Mouse (Mus musculus) left cerebral cortex, postnatal 36 days (tissue): ENCODE measurements at regions not wholly inside any gene's neighbourhood (a gene's known extent, or its start where the extent isn't known, plus 50 kb on each side); places are given as distances from the start of the nearest gene placed in this dataset.
A peak's percentile ranks its signal among the peaks of the same experiment; 100 is the strongest.

Experiments
- DNase-seq, 2 experiments: peaks; one replicate each; pipeline ENCODE4 v3.0.0; 2021 to 2022; ENCODE audit warnings: low spot score in 2 of 2, mixed read lengths in 1 of 2
- intact Hi-C: fragments of 180-260 bp; cut with DNase I; formaldehyde crosslinking; loops from one replicate; pipeline ENCODE4 v1.15.1; 2025

DNA sequence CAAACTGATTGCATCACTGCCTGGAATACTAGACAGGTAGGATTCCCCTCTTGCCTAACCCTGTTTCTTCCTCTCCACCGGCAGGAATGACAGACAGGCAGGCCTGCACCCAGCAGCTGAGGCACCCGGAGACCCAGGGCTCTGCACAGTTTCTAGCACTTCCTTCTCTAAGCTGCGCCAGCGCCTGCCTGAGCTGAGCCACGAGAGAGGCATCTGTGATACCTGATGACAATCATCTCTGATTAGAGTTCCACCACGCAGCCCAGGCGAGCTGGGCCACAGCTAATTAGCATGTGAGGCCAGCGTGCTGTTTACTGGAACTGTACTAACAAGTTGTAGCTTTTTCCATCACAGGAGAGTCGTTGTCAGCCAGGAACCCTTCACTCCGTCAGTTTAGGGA, 296.3 kb upstream of the Atp5g3 start:
- DNase-seq = no peak
- intact Hi-C loops = no loop called here

DNA sequence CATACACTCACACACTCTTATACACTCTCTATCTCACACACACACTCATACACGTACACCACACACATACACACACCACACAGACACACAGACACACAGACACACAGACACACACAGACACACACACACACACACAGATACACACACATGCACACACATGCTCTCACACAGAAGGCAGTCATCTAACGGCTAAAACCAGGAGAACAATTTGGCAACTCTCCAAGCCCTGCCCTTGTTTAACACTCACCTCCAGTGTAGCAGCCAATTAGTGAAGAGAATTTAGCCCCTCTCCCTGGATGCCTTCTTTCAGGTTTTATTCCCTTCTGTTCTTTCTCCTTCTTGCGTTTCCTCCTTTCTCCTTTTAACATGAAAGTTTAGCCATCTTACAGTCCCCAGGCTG, 291.6 kb upstream of the Atp5g3 start:
- no peak for DNase-seq
- intact Hi-C loops = no loop called here

DNA sequence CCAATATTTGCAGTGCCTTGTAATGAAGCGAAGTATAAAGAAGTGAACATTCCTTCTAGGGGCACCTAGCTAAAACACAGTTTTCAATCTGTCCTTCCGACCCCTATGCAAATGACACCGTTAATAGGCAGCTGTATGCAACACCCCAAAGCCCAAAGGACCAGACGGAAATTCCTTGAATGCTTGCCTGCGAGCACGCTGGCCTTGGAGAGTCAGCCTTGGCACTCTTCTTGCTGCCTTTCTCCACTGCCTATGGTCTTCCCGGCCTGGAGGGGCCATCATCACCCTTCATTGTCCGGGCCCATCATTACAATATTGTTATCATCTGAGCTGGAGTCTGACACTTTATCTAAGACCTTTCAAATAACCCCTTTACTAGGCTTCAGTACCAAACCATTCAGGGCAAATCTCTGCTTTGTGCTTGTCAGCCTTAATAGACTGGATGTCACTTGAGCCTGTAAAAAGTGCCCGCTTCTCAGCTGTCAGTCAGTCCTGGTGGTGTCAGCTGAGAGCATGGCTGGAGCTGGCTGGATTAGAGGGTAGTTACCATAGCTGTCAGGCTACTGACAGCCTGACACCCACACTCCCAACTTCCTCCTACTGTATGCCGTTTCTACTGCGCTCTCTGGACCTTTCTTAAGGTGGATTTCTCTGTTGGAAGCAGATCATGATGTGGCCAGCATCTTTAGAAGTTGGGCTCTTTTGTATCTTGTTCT, 290.6 kb upstream of the Atp5g3 start:
- intact Hi-C loops = no loop called here
- no peak for DNase-seq

DNA sequence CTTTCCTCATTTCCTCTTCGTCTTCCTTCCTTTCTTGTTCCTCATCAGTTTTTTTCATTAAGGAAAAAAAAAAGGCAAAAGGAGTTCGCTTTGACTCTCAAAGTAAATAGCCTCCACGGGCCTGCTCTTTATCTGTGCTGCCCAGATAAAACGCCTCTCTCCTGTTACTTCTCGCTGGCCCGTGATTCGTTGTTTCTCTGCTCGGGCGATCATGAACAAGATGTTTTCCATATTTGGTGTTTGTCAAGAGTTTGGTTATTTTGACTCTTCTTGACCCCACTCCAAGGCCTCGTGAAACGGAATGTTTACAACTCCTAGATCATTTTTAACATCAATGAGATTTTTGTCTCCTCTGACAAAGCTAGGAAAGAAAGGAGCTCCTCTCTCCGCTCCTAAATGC, 288.4 kb upstream of the Atp5g3 start:
- no peak for DNase-seq
- intact Hi-C loops = no loop called here

DNA sequence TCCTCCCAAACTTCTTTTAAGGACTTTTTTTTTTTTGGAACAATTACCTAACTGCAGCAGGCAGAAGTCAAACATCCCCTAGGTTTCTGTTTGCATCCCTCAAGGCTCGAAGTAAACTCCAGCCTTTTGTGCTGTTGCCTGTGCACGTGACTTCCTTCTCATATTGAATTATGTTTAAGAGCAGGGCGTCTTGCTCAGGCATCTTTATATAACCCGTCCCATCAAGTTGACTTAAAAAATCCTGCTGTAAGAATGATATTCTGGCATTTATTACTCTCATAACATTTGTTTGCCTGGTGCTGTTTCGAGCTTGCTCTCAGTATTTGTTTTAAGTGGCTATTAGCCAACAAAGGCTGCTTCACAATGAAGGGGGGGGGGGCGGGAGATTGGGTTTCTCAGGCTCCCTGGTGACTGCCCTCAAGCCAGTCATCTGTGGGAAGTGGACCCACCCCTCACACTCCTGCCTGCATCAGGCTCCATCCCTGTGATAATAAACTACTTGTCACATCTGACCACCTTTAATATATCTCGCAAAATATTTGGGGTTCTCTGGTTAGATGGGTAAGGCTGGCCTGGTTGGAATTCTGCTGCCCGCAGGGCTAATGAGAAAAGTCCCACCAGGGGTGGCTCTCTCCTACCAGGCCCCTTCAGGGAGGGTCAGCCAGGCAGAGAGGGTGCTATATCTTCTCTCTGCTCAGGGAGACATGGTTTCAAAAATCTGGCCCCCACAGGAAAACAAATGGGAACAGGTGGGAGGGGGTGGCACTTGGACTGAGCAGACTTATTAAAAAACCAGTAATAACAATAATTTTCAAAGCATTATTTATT, 277.1 kb upstream of the Atp5g3 start:
- no peak for DNase-seq

DNA sequence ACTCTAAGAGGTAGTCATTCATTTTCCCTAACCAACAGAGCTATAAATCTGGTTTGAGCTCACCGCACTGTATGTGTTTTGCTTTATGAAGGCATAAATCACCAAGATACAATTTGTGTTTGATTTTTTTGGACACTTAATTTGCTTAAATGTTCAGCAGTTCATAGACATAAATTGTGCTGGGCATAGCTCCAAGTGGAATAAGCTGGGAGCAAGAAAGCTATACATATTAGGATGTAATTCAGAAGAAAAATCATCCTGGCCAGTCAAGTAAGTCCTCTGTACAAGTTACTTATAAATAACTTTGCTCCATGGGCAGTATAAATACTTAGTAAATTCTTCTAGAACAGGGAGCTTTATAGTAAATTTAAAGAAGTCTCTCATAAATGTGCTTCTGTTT, 267.0 kb upstream of the Atp5g3 start:
- intact Hi-C loops = no loop called here
- DNase-seq = no peak

More for the DNA sequence above, 277.1 kb upstream of the Atp5g3 start:
- intact Hi-C loops = no loop called here

DNA sequence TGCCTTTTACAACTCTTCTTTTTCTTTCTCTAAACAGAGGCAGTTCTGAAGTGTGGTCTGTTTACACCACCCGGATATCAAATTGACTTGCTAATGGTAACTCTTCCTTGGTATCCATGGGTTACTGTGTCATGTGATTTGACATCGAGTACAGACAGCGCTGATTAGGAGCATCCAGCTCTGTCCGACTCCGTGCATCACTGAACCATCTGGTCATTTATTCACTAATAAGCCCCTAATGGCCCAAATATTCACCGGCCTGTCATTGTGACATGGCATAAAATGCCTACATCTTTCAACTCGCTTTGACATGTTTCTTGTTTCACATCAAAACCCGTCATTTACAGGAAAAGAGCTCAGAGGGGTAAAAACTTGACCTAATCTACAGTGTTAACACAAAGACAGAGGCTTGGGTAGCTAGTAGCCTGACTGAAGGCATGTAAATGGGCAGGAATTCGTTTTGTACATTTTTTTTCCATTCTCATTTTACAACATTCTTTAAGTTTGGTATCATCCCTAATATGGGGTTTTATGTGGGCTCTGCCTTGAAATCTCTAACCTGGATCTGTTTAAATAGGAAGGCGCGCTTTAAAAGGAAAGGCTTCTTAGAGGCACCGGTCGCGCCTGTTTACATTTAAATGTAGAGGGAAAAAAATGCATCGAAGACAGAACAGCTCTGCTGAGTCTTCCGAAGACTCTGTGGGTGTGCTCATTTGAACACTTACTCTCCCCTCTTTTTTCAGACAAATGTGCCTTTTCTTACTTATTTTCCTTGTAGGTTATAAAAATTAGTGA, 257.8 kb upstream of the Atp5g3 start:
- no peak for DNase-seq
- intact Hi-C loops = no loop called here

DNA sequence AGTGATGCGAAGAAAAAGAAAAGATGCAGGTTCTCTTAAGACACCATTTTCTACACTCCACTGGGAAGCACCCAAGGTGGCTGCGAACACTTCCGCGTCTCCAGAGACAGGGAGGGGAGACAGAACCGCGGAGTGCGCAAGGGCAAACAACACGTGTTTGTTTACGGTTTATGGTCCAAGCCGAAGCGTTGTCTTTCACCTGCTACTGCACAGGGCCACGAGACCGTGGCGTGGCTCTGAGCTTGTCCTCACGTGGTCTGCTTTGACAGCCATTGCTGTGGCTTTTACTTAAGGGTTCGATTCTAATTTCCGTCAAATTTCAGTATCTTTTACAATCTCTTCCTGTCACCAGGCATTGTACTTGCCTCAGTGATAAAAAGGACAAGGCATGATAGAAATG, 257.2 kb upstream of the Atp5g3 start:
- no peak for DNase-seq
- intact Hi-C loops = no loop called here

DNA sequence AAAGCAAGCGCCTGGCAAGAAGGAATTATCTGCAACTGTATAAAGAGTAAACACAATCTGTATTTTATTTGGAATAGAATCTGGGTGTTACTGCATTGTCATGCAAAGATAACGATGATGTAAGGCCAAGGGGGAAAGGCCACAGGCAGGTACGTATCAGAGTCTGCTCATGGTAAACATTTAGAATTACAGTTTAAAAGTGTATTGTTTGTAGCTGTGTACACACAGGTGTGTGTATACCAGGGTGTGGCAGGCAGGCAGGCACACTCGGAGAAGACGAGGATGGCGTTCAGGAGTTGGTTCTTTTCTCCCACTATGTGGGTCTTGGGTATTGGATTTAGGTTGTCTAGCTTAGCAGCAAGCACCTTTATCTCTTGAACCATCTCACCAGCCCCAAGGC, 242.9 kb upstream of the Atp5g3 start:
- no peak for DNase-seq
- intact Hi-C loops = no loop called here

DNA sequence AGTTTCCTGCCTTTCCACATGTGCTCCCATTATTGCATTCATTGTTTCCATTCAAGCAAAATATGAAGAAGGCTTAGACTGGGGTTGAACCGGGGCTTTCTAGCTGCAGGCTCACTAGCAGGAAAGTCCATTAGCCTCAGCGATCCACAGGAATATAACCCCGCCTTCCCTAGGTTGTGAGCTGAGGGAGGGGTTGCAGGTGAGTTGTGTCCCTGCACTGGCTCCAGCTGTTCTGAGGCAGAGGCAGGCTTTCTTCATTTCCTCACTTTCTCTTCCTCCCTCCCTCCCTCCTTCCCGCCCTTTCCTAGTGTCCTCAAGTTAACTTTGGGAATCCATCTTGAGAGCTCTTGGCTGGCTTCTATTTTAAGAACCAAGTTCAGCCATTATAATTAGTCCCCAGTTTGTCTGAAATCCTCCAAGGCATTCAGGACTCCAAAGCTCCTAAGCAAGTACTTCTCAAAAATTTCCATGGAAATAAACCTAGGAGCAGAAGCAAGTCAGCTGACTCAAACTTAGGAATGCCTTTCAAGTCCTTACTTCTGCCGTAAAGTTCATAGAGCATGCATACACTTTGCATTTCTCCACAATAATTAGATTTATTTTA, 242.2 kb upstream of the Atp5g3 start:
- DNase-seq = no peak

DNA sequence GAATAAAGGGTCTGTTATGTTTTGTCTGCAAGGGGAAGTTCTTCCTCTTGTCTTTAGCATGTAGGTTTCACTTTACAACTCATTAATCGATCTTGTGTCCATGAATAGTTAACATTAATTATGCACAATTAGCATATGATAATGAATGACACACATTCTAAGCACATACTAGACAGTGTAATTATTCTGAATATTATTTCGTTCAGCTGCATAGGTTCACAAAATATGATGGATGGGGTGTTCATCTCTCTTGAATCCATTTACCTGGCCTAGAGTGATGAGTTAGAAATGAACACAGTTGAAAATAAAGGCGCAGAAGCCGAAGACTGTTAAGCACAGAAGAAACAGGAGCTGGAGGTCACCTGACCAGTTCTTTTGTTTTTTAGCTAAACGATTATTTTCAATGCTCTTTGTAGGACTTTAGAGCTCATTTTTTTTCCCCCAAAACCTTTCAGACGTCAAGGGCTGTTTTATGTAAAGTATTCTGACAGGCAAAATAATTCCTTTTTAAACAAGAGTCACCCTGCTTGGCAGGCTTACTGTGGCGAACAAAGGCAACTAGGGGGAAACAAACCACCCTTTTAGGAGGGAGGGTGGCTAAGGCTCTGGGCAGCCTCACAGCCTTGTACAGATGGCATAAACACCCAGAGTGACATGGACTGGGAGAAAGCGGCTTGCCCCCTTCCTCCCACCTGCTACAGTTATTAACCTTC, 241.6 kb upstream of the Atp5g3 start:
- DNase-seq = no peak
- intact Hi-C loops = no loop called here

More for the DNA sequence above, 242.2 kb upstream of the Atp5g3 start:
- intact Hi-C loops = no loop called here

DNA sequence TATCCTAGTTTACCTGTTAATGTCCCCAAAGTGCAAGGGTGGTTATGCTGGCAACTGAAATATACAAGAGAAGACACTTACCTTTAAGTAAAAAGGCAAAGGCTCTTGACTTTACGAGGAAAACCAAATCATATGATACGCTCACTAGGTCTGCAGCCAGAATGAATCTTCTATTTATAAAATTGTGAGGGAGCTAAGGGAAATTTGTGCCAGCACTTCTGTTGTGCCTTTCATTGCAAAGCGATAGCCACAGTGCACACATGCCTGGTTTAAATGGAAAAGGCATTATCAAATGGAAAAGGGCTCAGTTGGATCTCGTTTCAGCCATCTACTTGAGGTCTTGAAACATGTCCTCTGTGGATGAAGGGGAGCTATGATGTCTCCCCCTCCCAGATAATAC, 236.1 kb upstream of the Atp5g3 start:
- intact Hi-C loops = no loop called here
- no peak for DNase-seq

DNA sequence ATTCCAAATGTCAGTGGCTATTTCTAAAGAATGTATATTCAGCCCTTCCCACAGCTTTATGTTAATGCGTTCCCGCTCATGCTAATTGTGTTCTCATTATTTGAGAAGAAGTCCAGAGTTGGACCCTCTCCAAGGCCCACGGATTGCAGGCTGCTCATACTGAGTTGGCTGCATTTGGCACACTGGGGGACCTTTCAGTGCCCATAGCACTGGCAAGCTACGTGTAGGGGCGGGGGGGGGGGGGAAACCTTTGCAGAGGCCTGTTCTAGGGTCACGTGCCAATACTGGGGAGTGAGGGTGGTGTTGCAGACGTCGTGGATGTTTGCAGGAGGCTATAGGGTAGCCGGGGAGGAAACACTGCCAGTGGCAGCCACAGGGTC, 225.5 kb upstream of the Atp5g3 start:
- intact Hi-C loops = no loop called here

DNA sequence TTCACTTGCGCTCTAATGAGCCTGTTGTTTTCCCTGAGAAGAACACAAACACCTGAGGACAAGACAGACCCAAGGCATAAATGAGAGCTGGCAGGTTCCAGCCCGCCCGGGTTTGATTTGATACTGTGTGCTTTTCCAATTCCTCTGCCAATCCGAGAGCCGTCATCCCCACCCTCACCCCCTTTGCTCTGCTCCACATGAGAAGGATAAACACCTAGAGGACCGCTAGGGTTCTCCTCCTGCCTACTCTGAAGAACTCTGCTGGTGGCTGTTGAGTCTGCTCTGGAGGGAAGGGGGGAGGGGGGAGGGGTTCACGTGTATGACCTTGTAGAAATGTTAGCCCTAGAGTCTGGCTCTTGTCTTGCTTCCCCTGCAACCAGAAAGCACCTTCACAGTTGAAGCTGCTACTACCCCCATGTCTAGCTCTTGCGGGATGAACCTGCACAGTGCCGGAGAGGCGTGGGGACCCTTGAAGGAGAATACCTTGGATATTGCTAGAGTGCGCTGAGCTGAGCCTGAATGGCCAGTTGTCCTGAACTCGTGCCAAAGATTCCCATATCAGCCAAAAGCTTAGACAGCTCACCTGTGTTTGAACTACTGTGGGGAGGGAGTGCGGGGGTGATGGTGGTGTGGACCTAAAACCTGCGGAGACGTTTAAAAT, 225.0 kb upstream of the Atp5g3 start:
- intact Hi-C loops = no loop called here
- no peak for DNase-seq

More for the DNA sequence above, 225.5 kb upstream of the Atp5g3 start:
- DNase-seq = peak in 1 of 2 experiments; percentile 27

DNA sequence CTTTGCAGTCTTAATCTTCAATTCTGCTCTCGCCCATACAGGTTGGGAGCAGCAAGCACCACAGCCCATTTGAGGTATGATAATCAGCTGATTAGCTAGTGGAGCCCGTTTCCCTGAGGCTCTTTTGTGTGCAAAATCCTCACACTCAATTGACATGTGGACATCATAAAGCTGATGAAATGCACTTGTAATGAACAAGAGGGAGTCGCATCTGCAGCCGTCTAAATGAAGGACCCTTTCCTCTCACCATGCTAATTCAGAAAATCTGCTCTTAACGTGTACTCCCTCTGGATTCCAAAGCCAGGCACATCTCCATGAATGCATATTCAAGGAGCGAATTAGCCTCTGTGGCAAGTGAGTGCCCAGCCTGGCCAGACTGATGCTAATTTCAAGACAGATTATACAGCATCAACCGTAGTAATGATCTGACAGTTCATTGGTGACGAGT, 219.0 kb upstream of the Atp5g3 start:
- intact Hi-C loops = no loop called here
- no peak for DNase-seq

DNA sequence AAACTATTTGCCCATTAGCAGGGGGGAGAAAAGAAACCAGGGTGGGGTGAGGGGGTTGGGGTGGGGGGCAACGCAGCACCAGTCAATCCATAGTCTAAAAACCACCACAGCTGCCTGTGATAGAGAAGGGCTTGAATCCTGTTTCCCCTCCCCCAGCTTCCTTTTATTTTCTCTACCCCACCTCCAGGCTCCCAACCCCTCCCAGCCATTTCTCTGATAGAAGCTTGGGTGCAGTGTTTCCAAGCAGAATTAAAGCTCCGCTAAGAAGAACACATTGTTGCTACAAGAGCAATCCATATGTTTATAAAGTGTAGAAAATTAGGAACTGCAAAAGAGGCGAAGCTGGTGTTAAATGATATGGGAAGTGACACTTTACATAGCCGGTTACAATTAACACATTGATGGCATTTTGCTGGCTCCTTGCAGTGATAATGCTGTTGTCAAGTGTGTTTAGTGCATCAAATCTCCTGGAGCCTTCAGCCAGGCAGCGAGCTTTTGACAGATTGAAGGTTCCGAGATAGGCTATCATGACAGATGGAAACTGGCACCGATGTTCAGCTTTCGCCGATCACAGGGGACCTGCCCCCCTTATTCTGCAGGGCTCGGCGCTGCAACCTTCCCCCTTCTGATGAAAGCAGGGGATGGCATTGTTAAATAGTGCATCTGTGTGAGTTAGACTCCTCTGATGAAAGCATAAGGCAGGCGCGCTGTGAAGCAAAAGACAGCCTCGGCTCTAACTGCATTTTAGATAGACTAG, 217.8 kb upstream of the Atp5g3 start:
- DNase-seq = peak in 1 of 2 experiments; percentile 40
- intact Hi-C loops = no loop called here

DNA sequence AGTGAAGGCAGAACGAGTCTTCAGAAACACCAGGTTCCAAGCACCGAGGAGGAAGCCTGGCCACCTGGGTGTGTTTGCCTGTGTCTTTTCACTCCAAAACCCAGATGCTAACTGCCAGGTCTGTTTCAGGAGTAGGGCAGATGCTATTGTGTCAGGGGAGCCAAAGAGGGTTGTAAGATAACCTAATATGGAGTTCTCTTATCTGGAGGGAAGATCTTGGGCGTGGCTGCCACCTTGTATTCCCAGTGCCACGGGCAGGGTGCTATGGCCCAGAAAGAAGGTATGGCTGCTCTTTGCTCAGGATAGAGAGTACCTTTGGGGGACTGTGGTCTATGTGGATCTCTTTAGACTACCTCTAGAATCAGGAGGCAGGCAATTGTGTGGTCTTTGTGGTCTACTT, 216.0 kb upstream of the Atp5g3 start:
- intact Hi-C loops = no loop called here
- no peak for DNase-seq

DNA sequence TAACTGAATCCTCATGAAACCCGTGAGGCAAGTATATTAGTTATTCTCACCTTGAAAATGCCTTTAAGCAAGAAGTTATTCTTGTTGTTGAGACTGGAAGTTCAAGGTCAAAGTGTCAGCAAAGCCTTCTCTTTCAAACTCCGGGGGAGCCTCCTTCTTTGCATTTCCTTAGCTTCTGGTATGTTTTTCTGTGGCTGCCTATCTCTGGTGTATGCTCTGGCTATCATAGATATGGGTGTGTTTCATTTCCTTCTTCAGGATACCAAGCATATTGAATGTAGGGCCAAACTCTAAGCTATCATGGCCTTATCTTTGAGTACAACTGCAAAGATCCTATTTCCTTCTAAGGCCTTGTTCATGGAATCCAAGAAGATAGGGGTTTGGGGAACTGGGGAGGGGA, 213.1 kb upstream of the Atp5g3 start:
- intact Hi-C loops = no loop called here
- DNase-seq = no peak
